Mouse (Mus musculus) kidney, adult 11 months (tissue): Measurements from ENCODE around the gene Mapk14.

Experiments
- DNase-seq: peaks from one replicate; pipeline ENCODE4 v3.0.0; 2022

Gene Mapk14

GRCm38 (mm10) chr17:28797031-28797430, 105.9 kb downstream of the Mapk14 start:
- no peak for DNase-seq
